Comparison of ENCODE assay signal across 14 mouse cellular contexts in genomic region chr6:144664765-144665164, GRCm38 (mm10).
"Had no signal": no experiment of that assay in that cellular context is flagged by ENCODE, and none has a peak within 500 bp of the region (broad histone marks: within the 10 kb centered on the region; RNA-seq: fewer than 3 reads in every experiment).

No protein-coding gene starts in this region.

- H3K9me3 ChIP-seq: midbrain, embryonic 15.5 days; stomach, embryonic 15.5 days had no signal

- H3K4me3 ChIP-seq: layer of hippocampus, adult 2 months; limb, embryonic 12.5 days; midbrain, embryonic 15.5 days; neural tube, embryonic 13.5 days; stomach, embryonic 15.5 days had no signal

- H3K27me3 ChIP-seq: limb, embryonic 12.5 days; midbrain, embryonic 15.5 days; neural tube, embryonic 13.5 days; stomach, embryonic 15.5 days had no signal

- H3K27ac ChIP-seq: kidney, postnatal 0 days; layer of hippocampus, adult 2 months; limb, embryonic 12.5 days; midbrain, embryonic 15.5 days; neural tube, embryonic 13.5 days; stomach, embryonic 15.5 days had no signal

- H3K4me1 ChIP-seq: midbrain, embryonic 15.5 days; neural tube, embryonic 13.5 days had no signal

- H3K36me3 ChIP-seq: limb, embryonic 12.5 days; midbrain, embryonic 15.5 days; neural tube, embryonic 13.5 days; stomach, embryonic 15.5 days had no signal

- ATAC-seq: midbrain, embryonic 15.5 days had no signal

- H3K4me2 ChIP-seq: limb, embryonic 12.5 days; midbrain, embryonic 11.5 days; midbrain, embryonic 15.5 days; neural tube, embryonic 13.5 days; stomach, embryonic 15.5 days had no signal

- DNase-seq: kidney, adult 11 months; kidney, adult 9 months; kidney, postnatal 36 days; lung, postnatal 36 days; retina, postnatal 1 day; right cerebral cortex, postnatal 4 days; spleen, adult 18-20 months had no signal

- H3K9ac ChIP-seq: limb, embryonic 12.5 days; midbrain, embryonic 15.5 days; neural tube, embryonic 13.5 days; stomach, embryonic 15.5 days had no signal
